Comparison of ENCODE assay signal across 16 mouse cellular contexts in the genomic region with DNA sequence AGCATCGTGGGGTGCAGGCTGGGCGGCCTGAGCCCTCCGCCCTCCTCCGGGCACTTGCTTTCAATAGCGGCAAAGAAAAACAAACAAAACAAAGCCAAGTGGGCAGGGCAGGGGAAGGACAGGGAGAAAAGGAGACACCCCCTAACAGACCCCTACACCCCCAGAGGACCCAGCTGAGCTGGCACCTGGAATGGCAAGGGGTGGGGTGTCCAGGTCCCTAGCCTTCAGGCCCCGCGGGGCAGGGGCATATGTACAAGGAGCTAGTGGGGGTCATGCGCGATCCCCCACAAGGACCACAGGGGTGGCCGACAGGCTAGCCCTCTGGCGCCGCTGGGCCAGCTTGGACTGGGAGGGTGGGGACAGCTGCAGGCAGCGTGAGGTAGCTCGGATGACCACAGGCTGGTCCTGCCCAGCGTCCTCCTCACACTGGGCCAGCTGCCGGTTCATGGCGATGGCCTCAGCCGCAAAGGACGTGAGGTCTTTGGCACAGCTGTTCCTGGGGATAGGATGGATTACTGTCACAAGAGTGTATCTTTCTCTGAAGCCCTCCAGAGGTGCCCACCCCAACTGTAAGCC. TPM values are rescaled to one million over a fixed set of nuclear protein-coding genes. Genes with fewer than 3 reads are reported as not detected.
DNase-seq lines count a peak whose midpoint lies in the region; ATAC-seq lines count a peak whose summit lies in the region.
"Had no signal": no experiment of that assay in that cellular context is flagged by ENCODE, and none has a peak within 500 bp of the region (broad histone marks: within the 10 kb centered on the region; RNA-seq: fewer than 3 reads in every experiment).

No protein-coding gene starts in this region.

- no peak overlapping the region for H3K4me3 ChIP-seq in heart, embryonic 12.5 days
- no peak overlapping the region for H3K4me3 ChIP-seq in heart, embryonic 10.5 days
- H3K4me3 ChIP-seq in megakaryocyte, embryonic 14.5 days (replicated peaks), result peak overlapping the region; percentile 42
- H3K4me3 ChIP-seq: lung, embryonic 15.5 days; stomach, embryonic 15.5 days had no signal

- H3K27me3 ChIP-seq in heart, embryonic 12.5 days (replicated peaks), result no peaks in the 10 kb centered on the region
- H3K27me3 ChIP-seq in heart, embryonic 10.5 days (ENCODE audit: insufficient read depth, poor library complexity, severe bottlenecking), result no peaks in the 10 kb centered on the region
- H3K27me3 ChIP-seq in megakaryocyte, embryonic 14.5 days (replicated peaks), result no peaks in the 10 kb centered on the region
- H3K27me3 ChIP-seq: lung, embryonic 15.5 days; stomach, embryonic 15.5 days had no signal

- H3K4me1 ChIP-seq in heart, embryonic 12.5 days (replicated peaks), result peaks cover 49% of the 10 kb centered on the region
- peaks cover 59% of the 10 kb centered on the region for H3K4me1 ChIP-seq in heart, embryonic 10.5 days
- H3K4me1 ChIP-seq in megakaryocyte, embryonic 14.5 days, result peaks cover 99% of the 10 kb centered on the region

- ATAC-seq in heart, embryonic 12.5 days (ENCODE audit: insufficient number of reproducible peaks, low FRiP score), result no peak
- no peak for ATAC-seq in megakaryocyte, adult 5-6 weeks (ENCODE audit: poor library complexity, severe bottlenecking)
- no peak for ATAC-seq in frontal cortex, adult (ENCODE audit: low TSS enrichment)

- WGBS in heart, embryonic 12.5 days, result 85% methylated on average over 19 of the region's 19 CpGs
- 85% methylated on average over 19 of the region's 19 CpGs for WGBS in heart, embryonic 10.5 days

- no peak for DNase-seq in heart, embryonic 10.5 days (ENCODE audit: low spot score)
- peak; percentile 76 for DNase-seq in gastrocnemius, postnatal 25 days
- DNase-seq in skeletal muscle tissue, adult 2 months (ENCODE audit: low read depth, low spot score), result peak; percentile 78
- DNase-seq in right cerebral cortex, adult 2 months (ENCODE audit: low spot score in 2 of 2), result no peak
- DNase-seq: adrenal gland, adult 2 months; cerebellum, postnatal 14 days; kidney, adult 9 months; left cerebral cortex, postnatal 4 days; spleen, adult 18-20 months had no signal

- H3K36me3 ChIP-seq in heart, embryonic 12.5 days, result peaks cover 65% of the 10 kb centered on the region
- H3K36me3 ChIP-seq in heart, embryonic 10.5 days, result peaks cover 62% of the 10 kb centered on the region
- peaks cover 70% of the 10 kb centered on the region for H3K36me3 ChIP-seq in megakaryocyte, embryonic 14.5 days (replicated peaks; ENCODE audit: low read length)

- H3K27ac ChIP-seq in heart, embryonic 12.5 days (ENCODE audit: poor library complexity, severe bottlenecking), result no peak overlapping the region
- no peak overlapping the region; the same call in 1 of the 2 replicates for H3K27ac ChIP-seq in heart, embryonic 10.5 days
- H3K27ac ChIP-seq: hindbrain, embryonic 14.5 days had no signal

- no peak overlapping the region for H3K4me2 ChIP-seq in heart, embryonic 12.5 days
- H3K4me2 ChIP-seq: hindbrain, embryonic 14.5 days; lung, embryonic 15.5 days; stomach, embryonic 15.5 days had no signal

- no peaks in the 10 kb centered on the region for H3K9me3 ChIP-seq in heart, embryonic 12.5 days (replicated peaks)
- H3K9me3 ChIP-seq in heart, embryonic 10.5 days, result no peaks in the 10 kb centered on the region
- no peaks in the 10 kb centered on the region for H3K9me3 ChIP-seq in megakaryocyte, embryonic 14.5 days
- H3K9me3 ChIP-seq: lung, embryonic 15.5 days; stomach, embryonic 15.5 days had no signal

- 0 out of 2 replicates have a peak overlapping the region, but pooled peaks have one; percentile 15 for H3K9ac ChIP-seq in heart, embryonic 12.5 days
- H3K9ac ChIP-seq: hindbrain, embryonic 14.5 days; stomach, embryonic 15.5 days had no signal

RNA-seq across cellular contexts. Expression of a gene that starts 10.1 kb away (rescaled TPM):
- polyA plus RNA-seq in heart, embryonic 12.5 days (2016; fragmentation: Nextera tagmentation; extraction: Ambion mirVana), result 64.9 and 65.7 TPM in 2 replicates
- 59.0 and 69.9 TPM in 2 replicates for polyA plus RNA-seq in heart, embryonic 10.5 days (2016; fragmentation: Nextera tagmentation; extraction: Ambion mirVana)
- 91.6 and 121 TPM in 2 replicates for polyA plus RNA-seq in megakaryocyte, embryonic 14.5 days (2012; ENCODE audit: insufficient read depth, low replicate concordance)
- total RNA-seq in megakaryocyte, adult 5-6 weeks (2015), result 8.4 and 10.3 TPM in 2 replicates
- 16.5 and 30.1 TPM in 2 replicates for total RNA-seq in megakaryocyte, adult 5-6 weeks (2017)
- 10 to 100 TPM; 30.5 to 31.4 TPM for total RNA-seq in gastrocnemius, postnatal 25 days (2021)

RNA-seq across cellular contexts. Expression of a gene that starts 11.0 kb away (rescaled TPM):
- polyA plus RNA-seq in heart, embryonic 12.5 days (2016; fragmentation: Nextera tagmentation; extraction: Ambion mirVana), result 99.6 and 102 TPM in 2 replicates
- 90.8 and 92.0 TPM in 2 replicates for polyA plus RNA-seq in heart, embryonic 10.5 days (2016; fragmentation: Nextera tagmentation; extraction: Ambion mirVana)
- polyA plus RNA-seq in megakaryocyte, embryonic 14.5 days (2012; ENCODE audit: insufficient read depth, low replicate concordance), result 472 and 996 TPM in 2 replicates
- 53.5 and 61.1 TPM in 2 replicates for total RNA-seq in megakaryocyte, adult 5-6 weeks (2015)
- total RNA-seq in megakaryocyte, adult 5-6 weeks (2017), result 63.3 and 74.8 TPM in 2 replicates
- total RNA-seq in gastrocnemius, postnatal 25 days (2021), result 100 to 1,000 TPM; 243 to 270 TPM

RNA-seq across cellular contexts. Expression of a gene that starts 34.9 kb away (rescaled TPM):
- 34.8 and 38.1 TPM in 2 replicates for polyA plus RNA-seq in heart, embryonic 12.5 days (2016; fragmentation: Nextera tagmentation; extraction: Ambion mirVana)
- polyA plus RNA-seq in heart, embryonic 10.5 days (2016; fragmentation: Nextera tagmentation; extraction: Ambion mirVana), result 54.8 and 56.8 TPM in 2 replicates
- 61.8 and 135 TPM in 2 replicates for polyA plus RNA-seq in megakaryocyte, embryonic 14.5 days (2012; ENCODE audit: insufficient read depth, low replicate concordance)
- total RNA-seq in megakaryocyte, adult 5-6 weeks (2015), result 61.8 and 72.0 TPM in 2 replicates
- 65.0 and 77.3 TPM in 2 replicates for total RNA-seq in megakaryocyte, adult 5-6 weeks (2017)
- total RNA-seq in gastrocnemius, postnatal 25 days (2021), result 1 to 10 TPM; 5.7 to 6.8 TPM

RNA-seq across cellular contexts. Expression of a gene that starts 35.1 kb away (rescaled TPM):
- polyA plus RNA-seq in heart, embryonic 12.5 days (2016; fragmentation: Nextera tagmentation; extraction: Ambion mirVana), result 13.2 and 18.4 TPM in 2 replicates
- polyA plus RNA-seq in heart, embryonic 10.5 days (2016; fragmentation: Nextera tagmentation; extraction: Ambion mirVana), result 12.8 and 14.4 TPM in 2 replicates
- polyA plus RNA-seq in megakaryocyte, embryonic 14.5 days (2012; ENCODE audit: insufficient read depth, low replicate concordance), result 19.4 and 27.8 TPM in 2 replicates
- 11.3 and 14.2 TPM in 2 replicates for total RNA-seq in megakaryocyte, adult 5-6 weeks (2015)
- 4.4 and 6.6 TPM in 2 replicates for total RNA-seq in megakaryocyte, adult 5-6 weeks (2017)
- 1 to 10 TPM; 2.4 to 3.8 TPM for total RNA-seq in gastrocnemius, postnatal 25 days (2021)

RNA-seq across cellular contexts. Expression of a gene that starts 44.3 kb away (rescaled TPM):
- 131 and 136 TPM in 2 replicates for polyA plus RNA-seq in heart, embryonic 12.5 days (2016; fragmentation: Nextera tagmentation; extraction: Ambion mirVana)
- polyA plus RNA-seq in heart, embryonic 10.5 days (2016; fragmentation: Nextera tagmentation; extraction: Ambion mirVana), result 110 and 150 TPM in 2 replicates
- 476 and 617 TPM in 2 replicates for polyA plus RNA-seq in megakaryocyte, embryonic 14.5 days (2012; ENCODE audit: insufficient read depth, low replicate concordance)
- total RNA-seq in megakaryocyte, adult 5-6 weeks (2015), result 34.5 and 46.0 TPM in 2 replicates
- 127 and 144 TPM in 2 replicates for total RNA-seq in megakaryocyte, adult 5-6 weeks (2017)
- 10 to 100 TPM; 85.8 to 99.9 TPM for total RNA-seq in gastrocnemius, postnatal 25 days (2021)

Comparison
In these comparisons a context has a peak if more than half of its experiments do, and no peak if none do; other contexts are left out.
1. DNase-seq: peak in gastrocnemius, postnatal 25 days (single experiment) and skeletal muscle tissue, adult 2 months (single experiment); none in heart, embryonic 10.5 days (single experiment) and right cerebral cortex, adult 2 months (0 of 2).